Comparison of ENCODE assay signal across 13 mouse cellular contexts in the genomic region with DNA sequence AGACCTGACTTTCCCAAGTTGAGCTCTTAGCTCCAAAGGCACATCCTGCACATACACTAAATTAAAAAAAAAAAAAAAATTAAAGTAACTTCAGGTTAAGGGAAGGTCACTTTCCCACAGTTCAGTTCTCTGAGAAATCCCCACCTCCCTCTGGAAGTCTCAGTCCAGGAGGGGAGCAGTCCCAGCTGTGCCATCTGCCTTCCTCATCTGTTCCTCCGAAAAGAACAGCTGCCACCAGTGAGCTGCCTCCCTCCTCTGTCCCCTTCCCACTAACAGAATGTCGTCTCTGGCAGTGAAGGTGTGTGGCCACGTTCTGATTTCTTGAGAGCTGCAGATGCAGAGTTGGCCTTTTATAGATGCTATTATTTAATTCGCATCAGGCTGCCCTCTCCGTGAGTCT.
"Had no signal": no experiment of that assay in that cellular context is flagged by ENCODE, and none has a peak within 500 bp of the region (broad histone marks: within the 10 kb centered on the region; RNA-seq: fewer than 3 reads in every experiment).

No protein-coding gene starts in this region.

- H3K27ac ChIP-seq: midbrain, embryonic 10.5 days; midbrain, embryonic 12.5 days; neural tube, embryonic 12.5 days; stomach, embryonic 15.5 days; stomach, postnatal 0 days had no signal

- H3K4me1 ChIP-seq: midbrain, embryonic 10.5 days; midbrain, embryonic 12.5 days; neural tube, embryonic 12.5 days; stomach, embryonic 15.5 days had no signal

- H3K4me2 ChIP-seq: lung, embryonic 14.5 days; midbrain, embryonic 12.5 days; neural tube, embryonic 12.5 days; stomach, embryonic 15.5 days had no signal

- ATAC-seq: midbrain, embryonic 16.5 days had no signal

- DNase-seq: lung, adult 18-20 months; lung, embryonic 14.5 days; lung, postnatal 10 days; lung, postnatal 4 days; midbrain, embryonic 14.5 days; right cerebral cortex, postnatal 14 days; thymus, postnatal 14 days had no signal

- H3K4me3 ChIP-seq: midbrain, embryonic 10.5 days; midbrain, embryonic 12.5 days; neural tube, embryonic 12.5 days; stomach, embryonic 15.5 days had no signal

- H3K27me3 ChIP-seq: midbrain, embryonic 12.5 days; neural tube, embryonic 12.5 days; stomach, embryonic 15.5 days had no signal

- H3K9ac ChIP-seq: lung, embryonic 14.5 days; midbrain, embryonic 12.5 days; neural tube, embryonic 12.5 days; stomach, embryonic 15.5 days had no signal

- H3K36me3 ChIP-seq: midbrain, embryonic 10.5 days; midbrain, embryonic 12.5 days; neural tube, embryonic 12.5 days; stomach, embryonic 15.5 days had no signal

- H3K9me3 ChIP-seq: midbrain, embryonic 10.5 days; midbrain, embryonic 12.5 days; neural tube, embryonic 12.5 days; stomach, embryonic 15.5 days had no signal
